Mouse (Mus musculus): Measurements from ENCODE around the gene Eme2. TPM values are rescaled to one million over a fixed set of nuclear protein-coding genes. Genes with fewer than 3 reads are reported as not detected.

The Eme2 gene
- polyA plus RNA-seq, 1 experiment from 2014 or later, result 23.0 TPM

DNA sequence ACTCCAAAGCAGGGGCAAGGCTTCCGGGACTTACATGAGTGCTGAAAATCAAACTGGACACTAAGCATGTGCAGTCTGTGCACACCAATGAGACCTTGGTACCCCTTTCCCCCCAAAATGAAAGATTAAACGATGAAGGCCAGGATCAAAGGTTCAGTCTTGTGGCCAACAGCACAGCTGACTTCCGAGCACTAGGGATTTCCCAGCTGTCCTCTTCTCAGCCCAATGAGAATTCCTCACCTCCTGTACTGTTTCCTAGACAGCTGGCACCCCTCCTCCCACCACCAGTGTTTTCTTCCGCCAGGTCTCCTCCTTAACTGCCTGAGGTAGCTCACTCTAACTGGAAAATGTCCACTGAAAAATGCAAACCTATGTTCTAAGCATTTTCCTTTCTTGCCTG lies 38.3 kb upstream of the Eme2 start:
- Histone ChIP-seq H3K27me3 (replicated peaks; ENCODE audit: control insufficient read depth, insufficient read depth, low read length) (no peaks in the 10 kb centered on the region), H3K27ac (replicated peaks; ENCODE audit: low read depth, low read length) (no peak overlapping the region), H3K4me2 (ENCODE audit: low read depth, low read length) (no peak overlapping the region), H3K4me1 (ENCODE audit: control insufficient read depth, insufficient read depth, low read length) (peaks cover 8% of the 10 kb centered on the region; the same call in 1 of the 2 replicates), H3K4me3 (ENCODE audit: low read depth, low read length) (no peak overlapping the region), H3K36me3 (ENCODE audit: control insufficient read depth, insufficient read depth, low read length) (peaks cover 23% of the 10 kb centered on the region; the same call in 1 of the 2 replicates), H3K9me3 (ENCODE audit: control insufficient read depth, low read length) (no peaks in the 10 kb centered on the region), H3K9ac (ENCODE audit: low read depth, low read length) (no peak overlapping the region)
- ATAC-seq (ENCODE audit: low read depth), result no peak
- 75% methylated on average over 4 of the region's 4 CpGs for WGBS
- DNase-seq (ENCODE audit: low spot score), result peak; percentile 11

DNA sequence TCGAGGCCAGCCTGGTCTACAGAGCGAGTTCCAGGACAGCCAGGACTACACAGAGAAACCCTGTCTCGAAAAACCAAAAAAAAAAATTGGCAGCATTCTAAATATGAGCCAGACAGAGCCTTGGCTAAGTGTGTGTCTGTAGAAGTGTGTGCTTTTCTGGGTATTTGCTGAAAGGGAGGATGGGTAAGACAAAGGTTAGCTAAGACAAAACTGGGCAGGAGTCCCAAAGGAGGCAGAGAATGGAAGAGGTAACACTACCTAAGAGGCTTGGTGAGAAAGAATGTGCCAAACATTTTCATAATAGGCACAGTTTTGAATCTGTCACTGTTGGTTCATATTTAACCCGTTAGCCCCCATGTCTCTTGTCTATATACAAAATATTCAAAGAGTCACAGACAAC lies 37.5 kb upstream of the Eme2 start:
- Histone ChIP-seq H3K27me3 (replicated peaks; ENCODE audit: control insufficient read depth, insufficient read depth, low read length) (no peaks in the 10 kb centered on the region), H3K36me3 (ENCODE audit: control insufficient read depth, insufficient read depth, low read length) (peaks cover 29% of the 10 kb centered on the region), H3K9me3 (ENCODE audit: control insufficient read depth, low read length) (no peaks in the 10 kb centered on the region), H3K4me3 (ENCODE audit: low read depth, low read length) (no peak overlapping the region), H3K4me2 (ENCODE audit: low read depth, low read length) (no peak overlapping the region), H3K4me1 (ENCODE audit: control insufficient read depth, insufficient read depth, low read length) (peaks cover 8% of the 10 kb centered on the region; the same call in 1 of the 2 replicates), H3K27ac (replicated peaks; ENCODE audit: low read depth, low read length) (no peak overlapping the region), H3K9ac (ENCODE audit: low read depth, low read length) (no peak overlapping the region)
- ATAC-seq (ENCODE audit: low read depth), result no peak
- no peak for DNase-seq (ENCODE audit: low spot score)
- 89% methylated on average over 4 of the region's 4 CpGs for WGBS

DNA sequence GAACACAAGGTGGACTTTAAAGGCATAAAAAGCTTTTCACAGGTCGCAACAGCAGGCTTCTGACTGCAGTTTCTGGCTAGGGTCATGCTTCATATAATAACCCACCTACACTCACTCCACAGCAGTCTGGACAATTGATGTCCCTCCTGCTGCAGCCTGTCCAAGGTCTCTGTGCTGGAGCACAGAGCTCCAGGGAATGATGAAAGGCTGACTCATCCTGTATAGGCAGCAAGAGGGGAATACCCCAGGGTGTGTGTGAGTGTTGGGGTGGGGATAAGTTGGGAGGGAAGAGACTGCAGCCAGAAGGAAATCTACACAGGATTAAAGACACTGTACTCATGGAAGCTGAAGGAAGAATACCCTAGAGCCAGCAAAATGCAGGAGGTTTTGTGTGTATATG lies 34.6 kb upstream of the Eme2 start:
- Histone ChIP-seq H3K4me3 (ENCODE audit: low read depth, low read length) (no peak overlapping the region), H3K27me3 (replicated peaks; ENCODE audit: control insufficient read depth, insufficient read depth, low read length) (no peaks in the 10 kb centered on the region), H3K9me3 (ENCODE audit: control insufficient read depth, low read length) (no peaks in the 10 kb centered on the region), H3K27ac (replicated peaks; ENCODE audit: low read depth, low read length) (no peak overlapping the region), H3K9ac (ENCODE audit: low read depth, low read length) (no peak overlapping the region), H3K36me3 (ENCODE audit: control insufficient read depth, insufficient read depth, low read length) (peaks cover 54% of the 10 kb centered on the region), H3K4me1 (ENCODE audit: control insufficient read depth, insufficient read depth, low read length) (no peaks in the 10 kb centered on the region), H3K4me2 (ENCODE audit: low read depth, low read length) (no peak overlapping the region)
- ATAC-seq (ENCODE audit: low read depth) (no peak), DNase-seq (ENCODE audit: low spot score) (no peak)
- 100% methylated on average over 1 of the region's 1 CpGs for WGBS

DNA sequence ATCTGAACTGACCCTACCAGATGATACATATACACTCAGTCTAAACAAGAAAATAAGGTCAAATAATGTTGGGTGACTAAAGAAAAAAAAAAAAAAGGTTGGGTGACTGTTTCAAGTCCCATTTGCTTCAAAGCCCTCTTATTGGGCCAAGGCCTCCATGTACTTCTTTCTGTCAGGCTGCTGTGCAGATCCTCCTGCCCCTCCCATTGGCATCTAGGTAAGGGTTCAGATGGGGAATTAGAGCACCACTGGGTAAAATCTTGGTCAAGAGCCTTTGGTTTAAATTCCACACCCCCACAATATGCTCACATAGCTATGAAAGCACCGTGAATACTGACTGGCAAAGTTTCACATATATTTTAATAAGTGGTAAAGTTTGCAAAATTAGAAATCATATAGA lies 28.4 kb upstream of the Eme2 start:
- H3K36me3 ChIP-seq (ENCODE audit: control insufficient read depth, insufficient read depth, low read length), result peaks cover 94% of the 10 kb centered on the region
- DNase-seq (ENCODE audit: low spot score), result no peak
- no peak for ATAC-seq (ENCODE audit: low read depth)

DNA sequence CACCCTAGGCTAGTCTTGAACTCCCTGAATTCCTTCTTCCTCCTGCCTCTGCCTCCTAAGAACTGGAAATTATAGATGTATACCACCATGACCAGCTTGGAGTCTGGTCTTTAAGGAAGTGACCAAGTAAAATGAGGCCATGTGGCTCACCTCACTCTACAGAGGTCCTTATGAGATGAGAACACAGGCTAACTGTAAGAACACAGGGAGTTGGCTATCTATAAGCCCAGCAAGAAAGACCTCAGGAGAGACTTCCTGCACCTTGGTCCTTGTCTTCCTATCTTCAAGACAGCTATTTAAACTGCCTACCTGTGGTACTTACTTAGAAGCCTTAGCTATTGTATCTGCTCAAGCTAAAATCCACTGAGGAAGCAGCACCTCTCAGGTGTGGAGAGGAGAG lies 19.1 kb upstream of the Eme2 start:
- Histone ChIP-seq H3K9me3 (ENCODE audit: control insufficient read depth, low read length) (no peaks in the 10 kb centered on the region), H3K27ac (replicated peaks; ENCODE audit: low read depth, low read length) (no peak overlapping the region), H3K36me3 (ENCODE audit: control insufficient read depth, insufficient read depth, low read length) (peaks cover 96% of the 10 kb centered on the region), H3K9ac (ENCODE audit: low read depth, low read length) (no peak overlapping the region), H3K27me3 (replicated peaks; ENCODE audit: control insufficient read depth, insufficient read depth, low read length) (no peaks in the 10 kb centered on the region), H3K4me1 (ENCODE audit: control insufficient read depth, insufficient read depth, low read length) (no peaks in the 10 kb centered on the region), H3K4me2 (ENCODE audit: low read depth, low read length) (no peak overlapping the region), H3K4me3 (ENCODE audit: low read depth, low read length) (no peak overlapping the region)
- no peak for DNase-seq (ENCODE audit: low spot score)
- ATAC-seq (ENCODE audit: low read depth), result no peak

More for the DNA sequence above, 28.4 kb upstream of the Eme2 start:
- Histone ChIP-seq H3K9ac (ENCODE audit: low read depth, low read length) (no peak overlapping the region), H3K27ac (replicated peaks; ENCODE audit: low read depth, low read length) (no peak overlapping the region), H3K4me2 (ENCODE audit: low read depth, low read length) (no peak overlapping the region), H3K4me3 (ENCODE audit: low read depth, low read length) (no peak overlapping the region), H3K27me3 (replicated peaks; ENCODE audit: control insufficient read depth, insufficient read depth, low read length) (no peaks in the 10 kb centered on the region), H3K4me1 (ENCODE audit: control insufficient read depth, insufficient read depth, low read length) (no peaks in the 10 kb centered on the region), H3K9me3 (ENCODE audit: control insufficient read depth, low read length) (no peaks in the 10 kb centered on the region)
- 100% methylated on average over 1 of the region's 1 CpGs for WGBS

DNA sequence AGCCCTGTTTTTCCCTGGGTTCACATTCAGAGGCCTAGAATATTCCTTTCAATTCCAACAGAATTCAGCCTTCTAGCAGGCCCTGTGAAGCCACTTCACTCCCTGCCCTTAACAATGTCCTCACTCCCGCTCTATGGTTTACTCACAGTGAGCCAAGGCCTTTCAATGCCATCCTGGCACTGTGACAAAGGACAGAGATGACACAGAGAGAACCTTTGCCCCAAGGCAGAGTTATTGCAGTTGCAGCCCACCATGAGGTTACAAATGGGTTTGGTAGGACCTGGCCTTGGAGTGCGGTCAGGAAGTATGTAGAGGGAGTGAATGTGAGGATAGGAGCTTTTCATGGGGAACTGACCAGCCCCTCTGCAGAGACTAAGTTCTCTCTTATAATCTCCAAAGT lies 12.7 kb upstream of the Eme2 start:
- Histone ChIP-seq H3K27me3 (replicated peaks; ENCODE audit: control insufficient read depth, insufficient read depth, low read length) (no peaks in the 10 kb centered on the region), H3K4me2 (ENCODE audit: low read depth, low read length) (no peak overlapping the region), H3K36me3 (ENCODE audit: control insufficient read depth, insufficient read depth, low read length) (peaks cover 100% of the 10 kb centered on the region), H3K4me1 (ENCODE audit: control insufficient read depth, insufficient read depth, low read length) (no peaks in the 10 kb centered on the region), H3K9ac (ENCODE audit: low read depth, low read length) (no peak overlapping the region), H3K27ac (replicated peaks; ENCODE audit: low read depth, low read length) (no peak overlapping the region), H3K9me3 (ENCODE audit: control insufficient read depth, low read length) (no peaks in the 10 kb centered on the region), H3K4me3 (ENCODE audit: low read depth, low read length) (no peak overlapping the region)
- 93% methylated on average over 2 of the region's 2 CpGs for WGBS
- ATAC-seq (ENCODE audit: low read depth) (no peak), DNase-seq (ENCODE audit: low spot score) (no peak)

DNA sequence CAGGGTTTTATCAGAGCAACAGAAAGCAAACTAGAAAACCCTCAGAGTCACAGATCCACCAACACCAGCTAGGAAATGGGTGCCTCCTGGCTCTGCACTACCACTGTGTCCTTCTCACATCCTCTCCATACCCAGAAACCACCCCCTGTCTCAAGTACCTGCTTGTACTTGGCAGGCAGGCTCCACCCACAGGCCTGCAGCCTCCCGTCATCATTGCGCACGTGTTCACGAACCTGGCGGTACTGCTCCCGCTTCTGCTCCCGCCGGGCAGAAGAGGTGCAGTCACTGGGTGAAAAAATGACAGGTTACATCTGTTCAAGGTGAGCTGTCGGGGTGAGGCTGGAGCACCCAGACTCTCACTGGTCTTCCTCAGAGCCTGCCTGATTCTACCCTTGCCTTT lies 8.9 kb upstream of the Eme2 start:
- H3K27ac ChIP-seq (replicated peaks; ENCODE audit: low read depth, low read length), result no peak overlapping the region
- no peak overlapping the region for H3K9ac ChIP-seq (ENCODE audit: low read depth, low read length)
- H3K36me3 ChIP-seq (ENCODE audit: control insufficient read depth, insufficient read depth, low read length), result peaks cover 100% of the 10 kb centered on the region
- no peak for ATAC-seq (ENCODE audit: low read depth)
- H3K4me2 ChIP-seq (ENCODE audit: low read depth, low read length), result no peak overlapping the region
- no peaks in the 10 kb centered on the region for H3K9me3 ChIP-seq (ENCODE audit: control insufficient read depth, low read length)
- H3K4me3 ChIP-seq (ENCODE audit: low read depth, low read length), result no peak overlapping the region
- DNase-seq (ENCODE audit: low spot score), result no peak
- H3K4me1 ChIP-seq (ENCODE audit: control insufficient read depth, insufficient read depth, low read length), result no peaks in the 10 kb centered on the region
- 96% methylated on average over 9 of the region's 9 CpGs for WGBS
- H3K27me3 ChIP-seq (replicated peaks; ENCODE audit: control insufficient read depth, insufficient read depth, low read length), result no peaks in the 10 kb centered on the region

DNA sequence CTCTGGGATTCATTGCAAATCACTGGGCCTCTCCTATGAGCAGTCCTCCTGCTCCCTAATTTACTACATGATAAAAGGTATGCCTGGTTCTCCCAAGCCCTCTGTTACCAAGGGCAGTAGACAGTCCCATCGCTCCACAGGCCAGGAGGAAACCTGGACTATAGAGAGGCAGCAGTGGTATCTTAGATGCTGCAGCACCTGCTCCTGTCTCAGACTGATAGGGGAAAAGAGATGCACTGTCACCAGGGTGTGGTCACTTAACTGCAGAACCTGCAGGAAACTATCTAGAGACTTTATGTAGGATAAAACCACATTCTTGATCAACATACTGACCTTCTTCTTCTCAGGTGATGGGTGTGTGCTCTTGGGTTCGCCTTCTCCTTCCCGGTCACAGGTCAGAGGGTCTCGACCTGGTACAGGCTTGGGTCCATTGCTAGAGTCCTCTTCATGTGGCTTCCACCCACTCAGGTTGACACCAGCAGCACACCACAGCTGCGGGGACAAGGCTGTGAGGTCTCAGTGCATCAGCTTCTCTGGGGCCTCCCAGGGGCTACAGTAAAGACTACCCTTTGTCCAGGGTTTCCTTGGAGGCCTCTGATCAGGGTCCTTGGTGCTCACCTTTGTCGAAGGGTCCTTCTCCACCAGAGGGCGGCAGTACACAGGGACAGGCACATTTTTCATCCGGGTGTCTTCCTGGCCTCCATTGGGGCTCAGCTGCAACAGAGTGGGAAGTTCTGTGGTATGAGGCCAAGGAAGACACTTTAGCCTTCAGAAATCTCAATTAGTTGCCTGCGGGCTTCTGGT lies 8.0 kb upstream of the Eme2 start:
- no peak for DNase-seq (ENCODE audit: low spot score)

DNA sequence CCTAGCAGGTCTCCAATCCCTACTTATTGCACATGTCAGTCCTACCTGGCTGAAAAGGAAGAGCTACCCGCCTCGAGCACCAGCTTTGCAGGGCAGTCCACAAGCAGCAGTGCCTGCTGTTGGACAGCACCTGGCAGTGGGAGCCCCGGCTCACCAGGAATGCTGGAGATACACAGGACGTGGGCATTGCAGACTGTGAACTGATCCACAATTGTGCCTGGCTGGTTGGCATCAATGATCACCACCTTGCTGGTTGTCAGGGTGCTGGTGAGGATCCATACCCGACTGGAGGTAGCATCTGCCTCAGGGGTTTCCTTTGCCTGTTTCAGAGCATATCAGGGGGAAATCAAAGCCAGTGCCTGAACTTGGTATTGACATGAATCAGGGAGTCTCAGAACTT lies 7.2 kb upstream of the Eme2 start:
- ATAC-seq (ENCODE audit: low read depth) (no peak), DNase-seq (ENCODE audit: low spot score) (no peak)
- Histone ChIP-seq H3K4me1 (ENCODE audit: control insufficient read depth, insufficient read depth, low read length) (no peaks in the 10 kb centered on the region), H3K9me3 (ENCODE audit: control insufficient read depth, low read length) (no peaks in the 10 kb centered on the region), H3K4me2 (ENCODE audit: low read depth, low read length) (no peak overlapping the region), H3K27ac (replicated peaks; ENCODE audit: low read depth, low read length) (no peak overlapping the region), H3K27me3 (replicated peaks; ENCODE audit: control insufficient read depth, insufficient read depth, low read length) (no peaks in the 10 kb centered on the region), H3K4me3 (ENCODE audit: low read depth, low read length) (no peak overlapping the region), H3K9ac (ENCODE audit: low read depth, low read length) (no peak overlapping the region), H3K36me3 (ENCODE audit: control insufficient read depth, insufficient read depth, low read length) (peaks cover 99% of the 10 kb centered on the region)
- WGBS, result 87% methylated on average over 5 of the region's 5 CpGs

More for the DNA sequence above, 8.0 kb upstream of the Eme2 start:
- H3K27me3 ChIP-seq (replicated peaks; ENCODE audit: control insufficient read depth, insufficient read depth, low read length), result no peaks in the 10 kb centered on the region
- no peak overlapping the region for H3K9ac ChIP-seq (ENCODE audit: low read depth, low read length)
- no peak overlapping the region for H3K4me3 ChIP-seq (ENCODE audit: low read depth, low read length)
- 73% methylated on average over 9 of the region's 9 CpGs for WGBS
- no peaks in the 10 kb centered on the region for H3K4me1 ChIP-seq (ENCODE audit: control insufficient read depth, insufficient read depth, low read length)
- no peak for ATAC-seq (ENCODE audit: low read depth)
- peaks cover 100% of the 10 kb centered on the region for H3K36me3 ChIP-seq (ENCODE audit: control insufficient read depth, insufficient read depth, low read length)
- no peak overlapping the region for H3K27ac ChIP-seq (replicated peaks; ENCODE audit: low read depth, low read length)
- H3K9me3 ChIP-seq (ENCODE audit: control insufficient read depth, low read length), result no peaks in the 10 kb centered on the region
- no peak overlapping the region for H3K4me2 ChIP-seq (ENCODE audit: low read depth, low read length)

All from embryonic facial prominence, embryonic 14.5 days (tissue).